ENCODE assay signal across 20 mouse cellular contexts in genomic region chr13:49335077-49335982, GRCm38 (mm10). TPM values are rescaled to one million over a fixed set of nuclear protein-coding genes. Genes with fewer than 3 reads are reported as not detected.
A peak's percentile ranks its signal among the peaks of the same experiment; 100 is the strongest.
DNase-seq lines count a peak whose midpoint lies in the region; ATAC-seq and TF ChIP-seq lines count a peak whose summit lies in the region.
"Had no signal": no experiment of that assay in that cellular context is flagged by ENCODE, and none has a peak within 500 bp of the region (broad histone marks: within the 10 kb centered on the region; RNA-seq: fewer than 3 reads in every experiment).

No protein-coding gene starts in this region.

- no peak overlapping the region for H3K27ac ChIP-seq in forebrain, embryonic 14.5 days (ENCODE audit: low read depth, low read length)
- no peak overlapping the region for H3K27ac ChIP-seq in forebrain, embryonic 10.5 days
- H3K27ac ChIP-seq in neural tube, embryonic 13.5 days (replicated peaks), result peak overlapping the region; percentile 75
- no peak overlapping the region for H3K27ac ChIP-seq in limb, embryonic 12.5 days
- H3K27ac ChIP-seq in intestine, embryonic 16.5 days (ENCODE audit: low read length), result no peak overlapping the region
- no peak overlapping the region for H3K27ac ChIP-seq in heart, adult 2 months
- H3K27ac ChIP-seq in intestine, postnatal 0 days (ENCODE audit: low read depth, low read length), result no peak overlapping the region
- H3K27ac ChIP-seq: embryonic facial prominence, embryonic 15.5 days; heart, embryonic 10.5 days; kidney, embryonic 15.5 days; liver, embryonic 12.5 days; lung, embryonic 15.5 days; stomach, postnatal 0 days had no signal

- WGBS in forebrain, embryonic 14.5 days, result 78% methylated on average over 12 of the region's 12 CpGs
- WGBS in forebrain, embryonic 10.5 days, result 90% methylated on average over 12 of the region's 12 CpGs
- WGBS in neural tube, embryonic 13.5 days, result 70% methylated on average over 12 of the region's 12 CpGs
- WGBS in limb, embryonic 12.5 days, result 27% methylated on average over 12 of the region's 12 CpGs
- WGBS in intestine, embryonic 16.5 days, result 76% methylated on average over 12 of the region's 12 CpGs
- 85% methylated on average over 12 of the region's 12 CpGs for WGBS in heart, adult 2 months
- WGBS in intestine, postnatal 0 days, result 65% methylated on average over 12 of the region's 12 CpGs

- peak; percentile 38 for DNase-seq in forebrain, embryonic 14.5 days (ENCODE audit: low spot score)
- no peak for DNase-seq in forebrain, embryonic 10.5 days (ENCODE audit: extremely low spot score, low spot score)
- DNase-seq in neural tube, embryonic 10.5 days (ENCODE audit: extremely low spot score, low spot score), result no peak
- no peak for DNase-seq in heart, adult 2 months
- DNase-seq: cerebellum, adult 11 months; cerebellum, postnatal 36 days; gastrocnemius, postnatal 25 days; heart, postnatal 14 days; midbrain, embryonic 14.5 days; thymus, postnatal 25 days had no signal

- H3K79me2 ChIP-seq in heart, adult 2 months (replicated peaks; ENCODE audit: control insufficient read depth, insufficient read depth, low read length), result no peaks in the 10 kb centered on the region

- H3K9me3 ChIP-seq in forebrain, embryonic 14.5 days (replicated peaks; ENCODE audit: control insufficient read depth, low read length), result no peaks in the 10 kb centered on the region
- H3K9me3 ChIP-seq in forebrain, embryonic 10.5 days, result no peaks in the 10 kb centered on the region
- H3K9me3 ChIP-seq in neural tube, embryonic 13.5 days, result no peaks in the 10 kb centered on the region
- H3K9me3 ChIP-seq in limb, embryonic 12.5 days, result no peaks in the 10 kb centered on the region
- no peaks in the 10 kb centered on the region; the same call in 1 of the 2 replicates for H3K9me3 ChIP-seq in intestine, embryonic 16.5 days (ENCODE audit: control insufficient read depth, low read length)
- H3K9me3 ChIP-seq in intestine, postnatal 0 days (ENCODE audit: control insufficient read depth), result no peaks in the 10 kb centered on the region
- H3K9me3 ChIP-seq: embryonic facial prominence, embryonic 15.5 days; heart, embryonic 10.5 days; kidney, embryonic 15.5 days; liver, embryonic 12.5 days; lung, embryonic 15.5 days had no signal

- H3K4me1 ChIP-seq in forebrain, embryonic 14.5 days (ENCODE audit: control insufficient read depth, insufficient read depth, low read length), result peaks cover 4% of the 10 kb centered on the region
- peaks cover 11% of the 10 kb centered on the region for H3K4me1 ChIP-seq in forebrain, embryonic 10.5 days
- peaks cover 7% of the 10 kb centered on the region for H3K4me1 ChIP-seq in neural tube, embryonic 13.5 days (replicated peaks)
- H3K4me1 ChIP-seq in limb, embryonic 12.5 days (replicated peaks), result peaks cover 15% of the 10 kb centered on the region
- H3K4me1 ChIP-seq in intestine, embryonic 16.5 days (ENCODE audit: control insufficient read depth, insufficient read depth, low read length), result 0 out of 2 replicates have a peak, but pooled peaks cover under 1% of the 10 kb centered on the region
- peaks cover 3% of the 10 kb centered on the region for H3K4me1 ChIP-seq in heart, adult 2 months (ENCODE audit: control insufficient read depth, insufficient read depth, low read length)
- H3K4me1 ChIP-seq in intestine, postnatal 0 days (replicated peaks; ENCODE audit: control insufficient read depth, insufficient read depth, low read length), result no peaks in the 10 kb centered on the region
- H3K4me1 ChIP-seq: kidney, embryonic 15.5 days had no signal

- no peaks in the 10 kb centered on the region for H3K27me3 ChIP-seq in forebrain, embryonic 14.5 days (replicated peaks; ENCODE audit: control insufficient read depth, insufficient read depth, low read length)
- H3K27me3 ChIP-seq in forebrain, embryonic 10.5 days (ENCODE audit: poor library complexity, severe bottlenecking), result no peaks in the 10 kb centered on the region
- no peaks in the 10 kb centered on the region for H3K27me3 ChIP-seq in neural tube, embryonic 13.5 days
- no peaks in the 10 kb centered on the region for H3K27me3 ChIP-seq in limb, embryonic 12.5 days
- no peaks in the 10 kb centered on the region for H3K27me3 ChIP-seq in intestine, embryonic 16.5 days (replicated peaks; ENCODE audit: control insufficient read depth, insufficient read depth, low read length)
- no peaks in the 10 kb centered on the region for H3K27me3 ChIP-seq in heart, adult 2 months (ENCODE audit: control insufficient read depth, insufficient read depth, low read length)
- no peaks in the 10 kb centered on the region for H3K27me3 ChIP-seq in intestine, postnatal 0 days (replicated peaks; ENCODE audit: control insufficient read depth, insufficient read depth, low read length)
- H3K27me3 ChIP-seq: embryonic facial prominence, embryonic 15.5 days; kidney, embryonic 15.5 days; liver, embryonic 12.5 days; lung, embryonic 15.5 days had no signal

- no peak overlapping the region for H3K9ac ChIP-seq in forebrain, embryonic 14.5 days (ENCODE audit: low read length)
- no peak overlapping the region for H3K9ac ChIP-seq in neural tube, embryonic 13.5 days
- no peak overlapping the region for H3K9ac ChIP-seq in limb, embryonic 12.5 days (replicated peaks)
- H3K9ac ChIP-seq in intestine, embryonic 16.5 days (ENCODE audit: low read depth, low read length), result no peak overlapping the region
- H3K9ac ChIP-seq in heart, adult 2 months (ENCODE audit: low read depth, low read length), result no peak overlapping the region
- H3K9ac ChIP-seq in intestine, postnatal 0 days (ENCODE audit: low read depth, low read length), result no peak overlapping the region
- H3K9ac ChIP-seq: embryonic facial prominence, embryonic 15.5 days; kidney, embryonic 15.5 days; liver, embryonic 12.5 days; lung, embryonic 15.5 days had no signal

- no peak overlapping the region for H3K4me2 ChIP-seq in forebrain, embryonic 14.5 days (ENCODE audit: low read length)
- no peak overlapping the region for H3K4me2 ChIP-seq in neural tube, embryonic 13.5 days
- no peak overlapping the region for H3K4me2 ChIP-seq in limb, embryonic 12.5 days
- H3K4me2 ChIP-seq in intestine, embryonic 16.5 days (ENCODE audit: low read depth, low read length), result no peak overlapping the region
- H3K4me2 ChIP-seq in intestine, postnatal 0 days (replicated peaks; ENCODE audit: low read depth), result no peak overlapping the region
- H3K4me2 ChIP-seq: embryonic facial prominence, embryonic 15.5 days; kidney, embryonic 15.5 days; liver, embryonic 12.5 days; lung, embryonic 15.5 days had no signal

- intact Hi-C loops in heart, adult 2 months (cut with DNase I), result no loop called here

- no peak for TF ChIP-seq EP300 in heart, adult 2 months (IDR thresholded peaks at IDR 0.05; ENCODE audit: insufficient read depth, low read depth, low read length)

- no peaks in the 10 kb centered on the region for H3K36me3 ChIP-seq in forebrain, embryonic 14.5 days (ENCODE audit: control insufficient read depth, insufficient read depth, low read length)
- H3K36me3 ChIP-seq in forebrain, embryonic 10.5 days (replicated peaks), result no peaks in the 10 kb centered on the region
- no peaks in the 10 kb centered on the region for H3K36me3 ChIP-seq in neural tube, embryonic 13.5 days
- H3K36me3 ChIP-seq in limb, embryonic 12.5 days, result no peaks in the 10 kb centered on the region
- H3K36me3 ChIP-seq in intestine, embryonic 16.5 days (ENCODE audit: control insufficient read depth, insufficient read depth, low read length), result no peaks in the 10 kb centered on the region; the same call in 1 of the 2 replicates
- no peaks in the 10 kb centered on the region for H3K36me3 ChIP-seq in heart, adult 2 months (ENCODE audit: control insufficient read depth, insufficient read depth, low read length)
- no peaks in the 10 kb centered on the region for H3K36me3 ChIP-seq in intestine, postnatal 0 days (ENCODE audit: control insufficient read depth, insufficient read depth)
- H3K36me3 ChIP-seq: embryonic facial prominence, embryonic 15.5 days; heart, embryonic 10.5 days; kidney, embryonic 15.5 days; liver, embryonic 12.5 days; lung, embryonic 15.5 days had no signal

- ATAC-seq in forebrain, embryonic 14.5 days, result peak; percentile 59
- peak; percentile 68 for ATAC-seq in neural tube, embryonic 13.5 days (ENCODE audit: low read depth)
- peak; percentile 69; the same call in 1 of the 2 replicates for ATAC-seq in limb, embryonic 12.5 days (ENCODE audit: insufficient number of reproducible peaks, insufficient read depth, low FRiP score, low TSS enrichment, low read depth)
- no peak for ATAC-seq in intestine, embryonic 16.5 days
- ATAC-seq in intestine, postnatal 0 days, result no peak
- ATAC-seq: liver, embryonic 12.5 days had no signal

- TF ChIP-seq CTCF in heart, adult 2 months (IDR thresholded peaks at IDR 0.05), result no peak
- no peak for TF ChIP-seq CTCF in intestine, postnatal 0 days (IDR thresholded peaks at IDR 0.05; ENCODE audit: low read depth)

- no peak overlapping the region for H3K4me3 ChIP-seq in forebrain, embryonic 14.5 days (ENCODE audit: low read depth, low read length)
- H3K4me3 ChIP-seq in forebrain, embryonic 10.5 days, result no peak overlapping the region
- no peak overlapping the region for H3K4me3 ChIP-seq in neural tube, embryonic 13.5 days
- no peak overlapping the region for H3K4me3 ChIP-seq in limb, embryonic 12.5 days (replicated peaks)
- no peak overlapping the region for H3K4me3 ChIP-seq in intestine, embryonic 16.5 days (ENCODE audit: low read length)
- H3K4me3 ChIP-seq in heart, adult 2 months, result no peak overlapping the region
- no peak overlapping the region for H3K4me3 ChIP-seq in intestine, postnatal 0 days (ENCODE audit: low read depth, low read length)
- H3K4me3 ChIP-seq: embryonic facial prominence, embryonic 15.5 days; heart, embryonic 10.5 days; kidney, embryonic 15.5 days; liver, embryonic 12.5 days; lung, embryonic 15.5 days had no signal

- no peak for TF ChIP-seq POLR2A in heart, adult 2 months (IDR thresholded peaks at IDR 0.05; ENCODE audit: insufficient read depth, low read depth, low read length)

RNA-seq across cellular contexts. Expression of gene Bicd2, which starts 6.1 kb away (rescaled TPM):
- 19.2 and 25.2 TPM in 2 replicates for polyA plus RNA-seq in forebrain, embryonic 14.5 days (2014; fragmentation: Nextera tagmentation; extraction: Ambion mirVana)
- 26.2 and 28.8 TPM in 2 replicates for polyA plus RNA-seq in forebrain, embryonic 10.5 days (2016; fragmentation: Nextera tagmentation; extraction: Ambion mirVana)
- 35.4 and 35.9 TPM in 2 replicates for polyA plus RNA-seq in neural tube, embryonic 13.5 days (2015; fragmentation: Nextera tagmentation; extraction: Ambion mirVana)
- 34.7 and 37.6 TPM in 2 replicates for polyA plus RNA-seq in limb, embryonic 12.5 days (2016; fragmentation: Nextera tagmentation; extraction: Ambion mirVana)
- polyA plus RNA-seq in intestine, embryonic 16.5 days (2015; fragmentation: Nextera tagmentation; extraction: Ambion mirVana), result 14.7 and 15.7 TPM in 2 replicates
- total RNA-seq in heart, adult 2 months (2021), result 10 to 100 TPM; 72.4 to 77.6 TPM
- polyA plus RNA-seq in heart, adult 2 months (2012; rRNA removed), result 44.5 and 64.2 TPM in 2 replicates
- 8.9 and 9.3 TPM in 2 replicates for polyA plus RNA-seq in intestine, postnatal 0 days (2015; fragmentation: Nextera tagmentation; extraction: Ambion mirVana)

RNA-seq across cellular contexts. Expression of gene Fgd3, which starts 15.2 kb away (rescaled TPM):
- 2.8 and 3.4 TPM in 2 replicates for polyA plus RNA-seq in forebrain, embryonic 14.5 days (2014; fragmentation: Nextera tagmentation; extraction: Ambion mirVana)
- 0.90 and 1.1 TPM in 2 replicates for polyA plus RNA-seq in forebrain, embryonic 10.5 days (2016; fragmentation: Nextera tagmentation; extraction: Ambion mirVana)
- polyA plus RNA-seq in neural tube, embryonic 13.5 days (2015; fragmentation: Nextera tagmentation; extraction: Ambion mirVana), result 3.1 and 3.8 TPM in 2 replicates
- 0.66 and 0.91 TPM in 2 replicates for polyA plus RNA-seq in limb, embryonic 12.5 days (2016; fragmentation: Nextera tagmentation; extraction: Ambion mirVana)
- 0.82 and 1.2 TPM in 2 replicates for polyA plus RNA-seq in intestine, embryonic 16.5 days (2015; fragmentation: Nextera tagmentation; extraction: Ambion mirVana)
- 1 to 10 TPM in 1 of 2 experiments, under 1 TPM in 1; 0.96 to 1.0 TPM for total RNA-seq in heart, adult 2 months (2021)
- polyA plus RNA-seq in heart, adult 2 months (2012; rRNA removed), result 0.96 and 0.97 TPM in 2 replicates
- 0.60 and 0.61 TPM in 2 replicates for polyA plus RNA-seq in intestine, postnatal 0 days (2015; fragmentation: Nextera tagmentation; extraction: Ambion mirVana)

Comparison
In these comparisons a context has a peak if more than half of its experiments do, and no peak if none do; other contexts are left out.
1. ATAC-seq: peak in forebrain, embryonic 14.5 days (single experiment), neural tube, embryonic 13.5 days (single experiment) and limb, embryonic 12.5 days (single experiment); none in intestine, embryonic 16.5 days (single experiment) and intestine, postnatal 0 days (single experiment).